Mouse (Mus musculus) cerebral cortex, adult 2 months (tissue): ENCODE data around the gene Dusp12.

Source experiments
- WGBS: fragments of 180-500 bp; shearing (Covaris S2); methylation state at CpG from one replicate; pipeline ENCODE4 v1.1.7; 2018; 5-methylcytosine and 5-hydroxymethylcytosine counted together

Dusp12 gene

DNA sequence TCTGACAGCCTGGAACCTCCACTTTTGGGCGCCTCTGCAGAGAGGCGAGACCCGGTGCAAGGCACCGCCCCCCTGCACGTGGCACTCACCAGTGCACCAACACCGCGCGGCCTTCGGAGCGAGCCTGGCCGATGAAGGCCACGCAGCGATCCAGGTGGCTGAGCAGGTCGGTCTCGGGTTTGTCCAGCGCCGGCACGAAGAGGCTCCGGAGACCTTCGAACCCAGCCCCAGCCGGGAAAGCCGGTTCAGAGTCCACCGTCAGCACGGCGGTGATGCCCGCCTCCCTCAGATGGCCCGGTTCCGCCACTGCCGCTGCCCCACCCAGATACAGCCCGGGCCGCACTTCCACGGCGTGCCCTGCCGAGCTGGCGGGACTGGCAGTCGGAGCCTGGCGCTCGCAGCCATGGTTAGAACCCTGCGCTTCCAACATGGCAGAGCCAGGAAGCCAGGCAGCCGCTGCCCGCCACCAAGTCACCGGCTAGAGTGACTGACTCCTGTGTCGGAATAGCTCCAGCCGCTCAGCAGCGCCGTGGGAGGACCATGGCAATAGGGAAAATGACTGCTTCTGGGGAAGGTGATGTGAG, at the start of gene Dusp12, which contains the start of gene Gm26620:
Dusp12 (minus strand) TSS at position 563 of the 584 bp plus-strand sequence.
Gm26620 (plus strand) TSS at position 88 of the 584 bp plus-strand sequence.
- under 1% methylated on average over 46 of the region's 46 CpGs for whole genome bisulfite sequencing

DNA sequence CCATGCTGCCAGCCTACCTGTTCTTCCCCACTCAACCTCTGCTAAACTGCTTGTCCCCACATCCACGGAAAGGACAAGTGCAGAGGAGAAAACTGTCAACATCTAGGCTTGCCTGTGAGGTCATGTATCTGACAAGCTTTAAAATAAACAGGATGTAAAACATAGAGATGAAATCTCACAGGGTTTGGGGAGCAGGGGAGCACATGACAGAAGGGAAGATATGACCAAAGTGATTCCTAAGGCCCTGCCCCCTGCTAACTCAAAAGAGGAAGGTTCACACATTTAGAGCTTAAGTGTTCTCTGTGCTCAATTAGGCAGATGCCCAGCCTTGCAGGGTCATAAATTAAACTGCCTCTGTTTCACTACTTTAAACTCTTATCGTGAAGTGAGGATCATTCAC, 49.0 kb upstream of the Dusp12 start:
- WGBS, result 81% methylated on average over 2 of the region's 2 CpGs

DNA sequence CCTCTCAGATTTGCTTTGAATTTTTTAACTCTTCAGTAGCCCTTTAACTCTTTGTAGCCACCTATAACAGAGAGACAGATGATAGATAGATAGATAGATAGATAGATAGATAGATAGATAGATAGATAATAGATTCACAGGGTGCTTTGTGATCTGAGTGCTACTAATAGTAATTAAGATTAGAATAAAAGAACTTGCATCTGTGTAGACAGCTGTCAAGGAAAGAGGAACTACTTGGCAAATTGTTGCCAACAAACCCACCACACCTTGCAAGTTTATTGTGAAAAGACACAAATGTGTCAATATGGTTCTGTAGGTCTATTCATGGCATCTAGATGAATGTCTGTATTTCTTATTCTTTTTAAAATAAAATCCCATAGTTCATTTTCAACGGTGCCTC, 48.6 kb upstream of the Dusp12 start:
- WGBS, result 84% methylated on average over 1 of the region's 1 CpGs

DNA sequence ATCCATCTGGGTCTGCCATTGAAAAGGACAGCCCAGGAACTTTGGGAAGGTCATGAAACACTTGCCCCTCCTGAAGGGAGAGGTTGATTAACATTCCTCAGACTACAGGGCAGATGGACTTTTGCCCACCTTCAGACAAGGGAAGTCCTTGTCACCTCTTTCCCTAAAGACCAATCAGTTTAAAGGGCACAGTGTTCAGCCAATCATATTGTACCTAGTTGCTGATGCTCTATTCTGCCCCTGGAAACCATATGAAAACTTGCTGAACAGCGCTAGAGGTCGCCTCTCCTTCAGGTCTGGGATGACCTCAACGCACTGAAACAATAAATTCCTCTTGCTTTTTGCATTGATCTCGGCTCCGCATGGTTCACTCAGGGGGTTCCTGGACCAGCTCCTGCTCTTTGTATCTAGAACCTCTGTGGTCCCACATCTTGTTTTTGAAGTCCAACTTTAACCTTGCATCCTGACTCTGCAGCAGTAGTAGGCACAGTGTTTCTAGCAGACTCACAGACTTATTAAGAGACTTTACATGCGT, 48.1 kb upstream of the Dusp12 start:
- WGBS, result 73% methylated on average over 6 of the region's 6 CpGs

DNA sequence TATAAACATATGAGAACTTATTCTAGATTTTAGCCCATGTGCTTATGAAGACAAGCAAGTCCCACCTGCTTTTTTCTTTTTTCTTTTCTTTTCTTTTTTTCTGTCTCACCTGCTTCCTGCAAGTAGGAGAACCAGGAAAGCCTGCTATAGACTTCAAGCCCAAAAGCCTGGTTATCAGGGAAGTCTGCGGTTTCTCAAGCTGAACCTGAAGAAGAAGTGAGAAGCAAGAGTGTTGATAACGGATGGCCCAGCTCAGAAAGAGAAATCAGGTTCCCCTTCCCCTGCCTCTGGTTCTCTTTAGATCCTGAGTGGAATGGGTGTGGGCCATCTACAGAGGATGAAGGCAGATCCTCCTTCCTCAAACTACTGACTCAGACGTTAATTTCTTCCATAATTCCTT, 46.7 kb upstream of the Dusp12 start:
- 77% methylated on average over 3 of the region's 3 CpGs for WGBS

DNA sequence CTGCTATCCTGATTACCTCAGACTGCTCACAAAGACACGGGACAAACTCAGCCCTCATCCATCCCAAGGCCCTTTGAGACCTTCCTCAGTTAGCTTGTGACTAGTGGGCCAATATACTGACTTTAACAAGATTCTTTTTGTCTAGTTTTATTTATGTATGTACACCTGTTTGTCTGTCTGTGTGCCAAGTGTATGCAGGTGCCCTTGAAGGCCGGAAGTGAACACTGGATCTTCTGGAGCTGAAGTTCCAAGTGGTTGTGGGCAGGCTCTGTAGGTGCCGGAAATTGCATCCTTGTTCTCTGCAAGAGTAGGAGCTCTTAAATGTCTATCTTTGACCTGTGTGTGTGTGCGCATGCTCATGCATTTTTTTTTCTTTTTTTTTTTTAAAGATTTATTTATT, 43.9 kb upstream of the Dusp12 start:
- WGBS, result 87% methylated on average over 4 of the region's 4 CpGs

DNA sequence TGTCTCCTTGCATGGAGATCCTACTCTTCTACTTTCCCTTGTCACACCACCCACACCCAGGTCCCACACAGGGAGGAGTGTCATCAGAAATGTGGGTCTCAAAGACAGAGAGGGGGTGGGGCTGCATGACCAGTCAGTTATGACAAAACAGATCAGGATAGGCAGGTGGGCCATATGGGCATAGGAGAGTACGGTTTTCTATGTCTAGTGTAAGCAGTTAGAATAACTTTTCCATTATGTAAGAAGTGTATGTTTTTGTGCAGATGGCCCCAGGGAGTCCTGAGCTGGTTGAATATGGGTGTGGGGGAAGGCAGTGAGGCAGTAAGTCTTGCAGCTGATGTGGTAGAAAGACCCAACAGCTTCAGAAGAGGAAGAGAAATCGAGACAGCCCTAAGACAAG, 43.1 kb upstream of the Dusp12 start:
- 65% methylated on average over 2 of the region's 2 CpGs for WGBS

DNA sequence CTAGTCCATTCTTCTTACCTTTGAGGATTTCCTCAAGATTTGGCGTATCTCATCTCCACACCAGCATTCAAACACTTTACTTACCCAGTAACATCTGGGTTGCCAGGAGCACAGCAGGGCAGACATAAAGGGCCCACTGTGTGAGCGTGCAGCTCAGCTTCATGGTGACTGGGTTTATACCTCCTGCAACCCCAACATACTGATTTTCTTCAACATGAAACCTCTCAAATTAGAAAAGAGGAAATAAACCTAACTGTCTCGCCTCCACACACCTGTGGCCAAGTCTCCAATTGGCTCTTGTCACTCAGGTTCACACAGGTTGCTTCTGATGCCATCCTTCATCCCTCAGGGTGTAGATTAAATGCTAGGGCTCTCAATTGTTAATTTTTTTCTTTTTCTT, 42.0 kb upstream of the Dusp12 start, which contains the start of gene Fcrla:
Fcrla (minus strand) TSS at position 206 of the 400 bp plus-strand sequence.
- WGBS, result 83% methylated on average over 3 of the region's 3 CpGs

DNA sequence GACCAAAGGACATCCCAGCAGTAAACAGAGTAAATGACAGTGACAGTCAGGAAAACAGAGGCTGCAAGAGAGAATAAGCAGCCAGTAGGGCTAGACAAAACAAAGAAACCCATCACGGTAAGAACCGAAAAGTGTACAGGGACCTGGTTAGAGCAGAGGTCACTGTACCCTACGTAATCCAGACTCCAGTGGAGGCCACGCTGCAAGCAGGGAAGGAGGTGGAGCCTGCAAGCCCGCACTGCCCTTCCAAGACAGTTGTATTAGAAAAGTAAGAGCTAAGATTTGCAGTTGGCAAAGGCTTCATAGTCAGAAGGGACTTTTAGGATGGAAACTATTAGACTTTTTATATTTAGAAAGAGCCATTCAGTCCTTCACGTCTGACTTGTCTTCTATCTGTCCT, 41.6 kb upstream of the Dusp12 start:
- WGBS, result 80% methylated on average over 6 of the region's 6 CpGs

DNA sequence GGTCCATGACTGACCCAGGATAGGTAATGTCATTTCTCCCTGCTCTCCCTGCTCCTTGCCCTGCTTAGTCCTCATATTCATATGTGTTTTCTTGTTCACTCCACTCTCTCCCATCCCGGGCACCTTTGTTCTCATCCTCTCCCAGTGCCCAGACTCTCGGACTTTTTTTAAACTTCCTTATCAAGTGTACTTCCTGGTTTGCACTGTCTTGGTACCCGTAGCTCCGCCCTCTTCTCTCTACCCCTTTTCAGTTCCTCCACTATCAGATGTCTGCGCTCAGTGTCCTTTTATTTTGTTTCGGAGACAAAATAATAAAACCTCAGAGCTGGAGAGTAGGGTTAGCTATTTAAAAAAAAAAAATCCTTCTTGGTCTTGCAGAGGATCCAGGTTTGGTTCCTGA, 39.1 kb upstream of the Dusp12 start:
- 88% methylated on average over 6 of the region's 6 CpGs for WGBS

DNA sequence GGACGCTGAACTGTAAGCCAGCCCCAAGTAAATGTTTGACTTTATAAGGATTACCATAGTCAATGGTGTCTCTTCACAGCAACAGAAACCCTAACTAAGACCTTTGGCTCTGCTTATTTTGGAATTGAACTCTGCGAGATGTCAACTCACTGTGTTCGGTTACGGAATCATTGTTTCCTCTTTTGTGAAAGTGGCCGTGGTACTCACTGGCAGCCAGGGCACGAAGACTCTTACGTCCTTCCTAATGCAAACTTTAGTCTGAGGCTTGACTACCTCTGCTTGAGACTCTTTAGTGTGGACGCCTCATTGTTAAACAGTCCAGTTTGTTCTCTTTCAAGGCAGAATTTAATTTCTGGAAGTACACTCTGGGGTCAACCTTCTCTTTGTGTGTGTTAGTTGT, 34.0 kb upstream of the Dusp12 start:
- whole genome bisulfite sequencing, result 93% methylated on average over 8 of the region's 8 CpGs

DNA sequence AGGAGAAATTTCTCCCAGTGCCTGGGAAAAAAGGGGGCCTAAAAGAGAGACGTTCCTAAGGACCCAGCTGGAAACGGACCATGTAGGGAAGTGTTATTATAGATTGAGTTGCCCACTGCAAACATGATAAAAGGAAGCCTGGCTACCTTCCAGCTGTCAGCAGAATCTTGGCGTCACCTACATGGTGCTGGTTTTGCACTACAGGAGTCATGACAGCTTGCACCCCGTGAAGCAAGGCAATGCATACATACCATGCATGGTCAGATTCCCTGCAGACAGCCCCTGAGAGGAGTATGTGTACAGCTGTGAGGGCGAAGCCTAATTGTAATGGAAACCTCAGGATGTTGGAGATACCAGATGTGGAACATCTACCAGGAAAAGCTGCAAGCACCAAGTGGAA, 30.3 kb upstream of the Dusp12 start:
- WGBS, result 67% methylated on average over 5 of the region's 5 CpGs

DNA sequence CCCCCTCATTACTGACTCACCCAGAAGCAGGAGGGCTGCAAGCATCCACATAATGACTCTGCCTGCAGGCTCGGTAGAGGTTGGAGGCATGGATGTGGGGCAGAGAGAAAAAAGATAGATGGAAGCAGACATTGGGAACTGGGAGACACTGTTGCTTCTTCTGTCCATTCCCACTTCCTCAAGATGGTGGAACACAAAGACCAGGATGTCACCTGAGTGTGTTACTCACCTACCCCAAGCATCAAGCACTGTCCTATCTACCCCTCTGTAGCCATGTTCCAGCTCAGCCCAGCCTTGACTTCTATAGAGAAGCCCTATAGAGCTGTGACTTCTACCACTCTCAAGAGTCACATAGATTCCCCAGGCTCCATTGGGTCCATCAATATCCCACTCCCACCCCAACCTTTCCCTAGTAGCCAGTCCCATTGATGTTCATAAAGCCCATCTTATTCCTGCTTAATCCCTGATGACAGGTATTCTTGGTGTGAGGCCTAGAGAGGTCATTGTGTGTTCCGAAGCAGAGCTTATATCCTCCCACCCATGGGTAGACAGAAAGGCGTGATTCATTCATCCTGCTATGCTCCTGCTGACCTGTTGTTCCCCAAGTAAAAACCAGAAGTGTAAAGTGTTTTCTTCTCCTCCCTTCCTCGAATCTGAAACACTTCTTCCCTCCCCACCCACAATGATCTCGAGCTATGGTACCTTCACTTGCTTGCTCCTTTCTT, 27.7 kb upstream of the Dusp12 start, which contains the start of gene Fcrlb:
Fcrlb (minus strand) TSS at position 51 of the 725 bp plus-strand sequence.
- 83% methylated on average over 5 of the region's 5 CpGs for WGBS

DNA sequence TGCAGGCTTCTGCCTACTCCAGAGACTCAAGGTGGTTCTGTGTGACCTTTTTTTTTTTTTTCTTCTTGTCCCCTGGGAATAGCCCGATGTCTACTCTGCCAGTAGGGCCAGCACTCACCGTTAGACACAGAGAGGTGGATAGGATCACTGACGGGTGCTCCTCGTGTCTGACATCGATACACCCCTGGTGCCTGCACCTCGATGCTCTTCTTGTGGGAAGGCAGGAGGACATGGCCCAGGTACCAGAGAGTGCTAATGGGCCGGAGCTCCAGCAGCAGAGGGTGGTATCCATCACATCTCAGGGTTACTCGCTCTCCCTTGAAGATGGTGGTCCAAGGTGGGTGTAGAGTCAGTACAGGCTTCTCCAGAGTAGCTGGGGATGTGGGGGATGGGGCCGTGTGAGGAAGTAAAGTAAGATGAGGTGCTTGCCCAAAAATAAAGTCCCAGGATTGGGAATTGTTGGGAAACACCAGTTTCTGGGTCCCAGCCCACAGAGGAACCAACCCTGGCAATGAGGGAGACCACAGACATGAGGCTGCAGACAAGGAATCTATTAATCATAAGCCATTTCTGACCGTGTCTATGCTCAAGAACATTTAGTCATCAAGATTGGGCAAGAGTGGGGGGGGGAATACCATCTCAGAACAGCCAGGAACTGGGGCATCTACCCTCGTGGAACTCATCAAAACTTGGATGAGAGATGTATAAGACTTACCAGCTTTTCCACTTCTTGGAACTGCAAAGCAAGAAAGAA, 26.7 kb upstream of the Dusp12 start:
- 89% methylated on average over 11 of the region's 11 CpGs for WGBS

DNA sequence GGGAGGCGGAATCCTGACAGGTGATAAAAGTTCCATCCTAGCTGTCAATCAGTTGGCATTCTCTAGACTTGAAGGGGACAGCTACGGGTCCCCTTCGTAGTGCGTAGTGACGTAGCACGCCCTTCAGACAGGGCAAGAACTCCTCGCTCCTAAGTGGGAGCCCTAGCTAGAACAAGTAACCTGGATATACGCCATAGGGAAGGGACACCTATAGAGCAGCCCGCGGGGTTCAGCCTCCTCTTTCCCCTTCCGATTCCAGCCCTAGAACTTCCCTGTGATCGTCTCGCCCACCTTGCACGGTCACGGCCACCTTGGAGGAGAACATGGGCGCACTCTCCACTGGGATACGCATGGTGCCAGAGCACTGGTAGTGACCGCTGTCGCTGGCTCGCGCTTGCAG, 23.0 kb upstream of the Dusp12 start:
- 5% methylated on average over 21 of the region's 21 CpGs for WGBS

DNA sequence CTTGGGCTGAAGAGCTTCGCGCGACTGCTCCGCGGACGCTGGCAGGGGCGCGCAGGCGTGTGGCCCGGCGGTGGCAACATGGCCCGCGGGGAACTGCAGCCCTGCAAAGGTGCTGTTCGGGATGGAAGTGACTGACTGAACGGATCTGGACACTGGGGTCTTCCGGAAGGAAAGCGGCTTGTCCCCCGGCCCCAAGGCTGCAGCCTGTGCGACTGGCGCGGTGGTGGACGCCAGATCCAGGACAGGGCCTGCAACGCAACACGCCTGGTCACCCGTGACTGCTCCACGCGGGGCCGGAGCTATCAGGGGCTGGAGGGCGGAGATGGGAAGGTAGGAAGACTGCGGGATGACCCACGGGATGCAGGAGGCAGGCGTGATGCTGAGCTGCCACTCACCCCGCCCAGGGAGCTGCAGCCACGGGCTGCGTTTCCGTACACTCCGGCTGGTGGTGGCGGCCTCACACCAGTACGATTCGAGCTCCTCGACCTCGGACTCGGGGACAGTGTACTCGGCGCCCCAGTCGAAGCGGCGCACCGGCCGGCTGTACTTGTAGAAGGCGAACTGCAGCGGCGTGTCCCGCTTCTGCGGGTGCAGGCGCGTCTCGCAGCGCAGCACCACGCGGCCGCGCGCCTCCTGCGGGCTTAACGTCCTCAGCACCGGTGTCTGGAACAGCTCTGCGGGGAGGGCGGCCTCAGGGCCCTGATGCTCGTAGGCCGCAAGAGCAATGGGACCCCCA, 22.3 kb upstream of the Dusp12 start:
- WGBS, result 2% methylated on average over 71 of the region's 71 CpGs

DNA sequence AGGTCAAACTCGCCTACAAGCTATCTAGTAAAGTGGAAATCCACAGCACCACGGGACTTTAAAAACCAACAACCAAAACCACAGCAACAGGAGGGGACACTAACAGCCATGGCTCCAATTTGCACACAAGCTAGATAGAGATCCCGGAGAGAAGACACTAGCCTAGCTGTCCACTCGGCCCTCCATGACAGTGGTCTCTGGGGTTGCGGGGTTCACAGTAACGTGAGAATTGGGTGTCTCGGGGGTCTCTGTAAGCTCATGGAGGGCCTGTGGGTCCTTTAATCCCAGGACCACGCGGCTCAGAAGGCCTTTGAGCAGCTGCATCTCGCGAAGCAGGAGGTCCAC, 21.7 kb upstream of the Dusp12 start:
- 32% methylated on average over 11 of the region's 11 CpGs for WGBS

DNA sequence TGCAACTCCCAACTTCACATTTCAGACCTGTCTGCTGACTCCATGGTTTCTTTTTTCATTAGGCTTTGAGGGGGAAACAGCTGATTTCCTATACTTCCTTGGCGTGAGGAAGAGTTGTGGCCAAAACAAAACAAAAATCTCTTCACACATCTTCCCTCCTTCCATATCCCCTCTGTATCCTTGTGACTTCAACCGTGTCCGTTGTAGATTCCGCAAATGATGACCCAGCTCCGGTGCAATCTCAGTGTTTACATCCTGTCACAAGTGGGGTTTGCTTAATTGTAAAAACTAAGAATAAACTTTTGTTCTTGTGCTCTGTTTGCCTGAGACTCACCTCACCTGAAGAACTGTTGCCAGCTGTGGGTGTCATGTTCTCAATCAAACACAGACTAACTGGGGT, 18.1 kb upstream of the Dusp12 start:
- WGBS, result 69% methylated on average over 5 of the region's 5 CpGs

DNA sequence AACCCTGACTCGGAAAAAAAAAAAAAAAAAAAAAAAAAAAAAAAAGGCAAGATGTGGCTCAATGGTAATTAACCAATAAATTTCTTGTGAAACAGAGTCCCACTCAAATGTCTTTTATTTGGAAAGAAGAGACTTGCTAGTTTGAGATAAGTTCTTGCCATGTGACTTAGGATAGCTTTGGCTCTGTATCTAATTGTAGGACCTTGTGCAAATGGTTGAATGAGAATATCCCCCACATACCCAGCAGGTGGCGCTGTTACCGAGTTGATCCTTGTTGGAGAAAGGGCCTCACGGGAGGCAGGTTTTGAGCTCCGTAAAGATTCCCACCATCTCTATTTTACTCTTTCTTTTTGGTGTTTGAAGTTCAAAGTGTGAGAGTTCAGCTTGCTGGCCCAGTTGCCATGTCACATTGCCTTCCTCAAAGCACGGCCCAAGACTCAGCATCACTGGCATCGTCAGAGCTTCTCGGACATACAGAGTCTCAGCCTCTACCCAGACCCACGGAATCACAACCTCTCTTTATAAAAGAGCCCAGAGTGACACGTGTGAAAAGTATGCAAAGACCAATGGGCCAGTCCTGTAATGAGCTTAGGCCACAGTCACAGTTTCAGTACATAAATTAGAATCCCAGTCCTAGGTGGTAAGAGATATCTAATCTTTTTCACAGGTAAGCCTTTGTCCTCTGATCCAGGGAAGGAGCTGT, 16.3 kb upstream of the Dusp12 start:
- 30% methylated on average over 10 of the region's 10 CpGs for WGBS

DNA sequence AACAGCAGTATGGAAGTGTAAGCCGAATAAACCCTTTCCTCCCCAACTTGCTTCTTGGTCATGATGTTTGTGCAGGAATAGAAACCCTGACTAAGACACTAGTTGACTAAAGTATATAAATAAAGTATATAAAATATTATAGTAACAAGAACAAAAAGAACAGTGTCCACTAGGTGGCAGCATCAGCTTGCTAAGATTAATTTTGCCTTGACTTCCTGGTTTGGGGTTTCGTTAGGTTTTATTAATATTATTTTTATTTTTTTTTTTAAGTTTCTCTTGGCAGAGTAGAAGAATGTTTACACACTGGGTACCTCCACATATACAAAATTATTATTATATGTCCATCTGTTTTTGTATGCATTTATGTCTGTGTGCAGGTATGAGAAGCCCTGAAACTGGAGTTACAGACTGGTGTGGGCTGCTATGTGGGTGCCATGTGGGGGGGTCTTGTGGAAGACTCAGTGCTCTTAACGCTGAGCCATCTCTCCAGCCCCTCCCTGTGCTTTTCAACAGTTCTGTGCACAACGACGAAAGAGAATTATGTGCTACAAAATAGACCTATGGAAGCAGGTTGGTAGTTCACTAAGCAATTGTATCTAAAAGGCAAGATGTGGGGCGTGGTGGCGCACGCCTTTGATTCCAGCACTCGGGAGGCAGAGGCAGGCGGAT, 15.6 kb upstream of the Dusp12 start:
- 21% methylated on average over 10 of the region's 10 CpGs for WGBS
